Mouse (Mus musculus) liver, adult 2 months (tissue): Measurements from ENCODE around the gene Sh3rf1. TPM values are rescaled to one million over a fixed set of nuclear protein-coding genes. Genes with fewer than 3 reads are reported as not detected.

Experiments used
- DNase-seq: peaks from one replicate; pipeline ENCODE4 v3.0.0-alpha.2; 2011; ENCODE audit warnings: low read depth, low spot score; ENCODE audit errors: extremely low read depth
- H3K27ac ChIP-seq: fragments of 200-500 bp; replicated peaks from 2 replicates; pipeline ENCODE4 v1.5.1; 2012; ENCODE audit warnings: low read depth, mild to moderate bottlenecking, control low read depth, inconsistent platforms, low read length; ENCODE audit not compliant: insufficient read depth
- H3K27me3 ChIP-seq: fragments of 200-500 bp; 2 replicates; pipeline ENCODE4 v1.6.1; 2012; ENCODE audit warnings: mild to moderate bottlenecking, moderate library complexity, low read length, inconsistent platforms; ENCODE audit not compliant: control insufficient read depth, insufficient read depth
- H3K36me3 ChIP-seq: fragments of 200-500 bp; 2 replicates; pipeline ENCODE4 v1.6.1; 2012; ENCODE audit warnings: low read length, inconsistent platforms; ENCODE audit not compliant: control insufficient read depth, insufficient read depth
- H3K4me1 ChIP-seq: fragments of 200-500 bp; 2 replicates; pipeline ENCODE4 v1.6.1; 2011; ENCODE audit warnings: low read length; ENCODE audit not compliant: control insufficient read depth, insufficient read depth
- H3K4me3 ChIP-seq: fragments of 200-500 bp; 2 replicates; pipeline ENCODE4 v1.5.1; 2011; ENCODE audit warnings: low read depth, mild to moderate bottlenecking, control low read depth, low read length, moderate library complexity; ENCODE audit not compliant: insufficient read depth
- H3K79me2 ChIP-seq: fragments of 200-500 bp; 2 replicates; pipeline ENCODE4 v1.6.1; 2012; ENCODE audit warnings: inconsistent platforms, mild to moderate bottlenecking, low read length, moderate library complexity; ENCODE audit not compliant: control insufficient read depth, insufficient read depth
- H3K9ac ChIP-seq: fragments of 200-500 bp; 2 replicates; pipeline ENCODE4 v1.6.1; 2012; ENCODE audit warnings: low read depth, mild to moderate bottlenecking, control low read depth, inconsistent platforms, low read length
- CTCF ChIP-seq: fragments of 200-500 bp; IDR thresholded peaks from 2 replicates; pipeline ENCODE4 v1.5.1; 2011; ENCODE audit warnings: low read depth, low read length, control low read depth
- POLR2A ChIP-seq: fragments of 200-500 bp; IDR thresholded peaks from 2 replicates; pipeline ENCODE4 v1.6.1; 2011; ENCODE audit warnings: low read length, control low read depth; ENCODE audit not compliant: insufficient read depth; ENCODE audit errors: extremely low read depth
- WGBS: fragments of 180-500 bp; shearing (Covaris S2); methylation state at CpG from one replicate; pipeline ENCODE4 v1.1.7; 2018; 5-methylcytosine and 5-hydroxymethylcytosine counted together
- polyA plus RNA-seq: library from polyadenylated mRNA; depleted of rRNA; stranded (reverse); fragments of >200 nt; gene quantifications from 2 replicates; pipeline ENCODE4 v1.2.3, GENCODE M21; 2012; rRNA removed
- total RNA-seq: library from RNA; depleted of rRNA; stranded (reverse); fragments of >200 nt; gene quantifications from 2 replicates; pipeline ENCODE4 v1.2.3, GENCODE M21; 2014; rRNA removed

Sh3rf1 gene
- total and polyA plus RNA-seq, 2 experiments: 1.6 to 1.8 TPM

DNA sequence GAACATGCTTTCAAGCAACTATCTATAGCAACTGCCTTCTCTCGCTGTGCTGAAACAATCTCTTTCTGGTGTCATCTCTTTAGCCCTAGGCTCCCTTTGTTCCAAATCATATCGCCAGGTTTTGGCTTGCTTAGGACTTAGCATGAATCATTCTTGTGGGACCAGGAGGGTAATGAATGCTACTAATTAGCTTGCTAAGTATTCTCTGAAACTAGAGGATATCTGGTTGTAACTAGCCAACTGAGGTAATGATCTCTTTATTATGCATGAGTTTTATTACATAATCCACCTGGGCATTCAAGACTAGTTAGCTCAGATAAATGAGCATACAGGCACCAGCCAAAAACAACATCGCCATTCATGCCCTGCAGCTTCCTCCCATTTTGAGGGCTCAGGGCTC, 219.3 kb downstream of the Sh3rf1 start:
- Histone ChIP-seq H3K27ac (no peak overlapping the region), H3K36me3 (no peaks in the 10 kb centered on the region), H3K27me3 (no peaks in the 10 kb centered on the region), H3K4me3 (no peak overlapping the region), H3K9ac (no peak overlapping the region), H3K79me2 (no peaks in the 10 kb centered on the region), H3K4me1 (no peaks in the 10 kb centered on the region)
- DNase-seq: no peak
- WGBS: 95% methylated on average over 3 of the region's 3 CpGs
- TF ChIP-seq POLR2A (no peak), CTCF (no peak)

- H3K9ac ChIP-seq: no peak overlapping the region
- no peaks in the 10 kb centered on the region for H3K4me1 ChIP-seq
- H3K4me3 ChIP-seq: no peak overlapping the region
- no peak overlapping the region for H3K27ac ChIP-seq
- no peak for DNase-seq
- TF ChIP-seq POLR2A (no peak), CTCF (no peak)
- no peaks in the 10 kb centered on the region for H3K36me3 ChIP-seq
- 89% methylated on average over 3 of the region's 3 CpGs for WGBS
- no peaks in the 10 kb centered on the region for H3K79me2 ChIP-seq
- H3K27me3 ChIP-seq: no peaks in the 10 kb centered on the region
Measured at GRCm38 (mm10) chr8:61444358-61444757, 220.7 kb downstream of the Sh3rf1 start.

Other genes with a start within 250 kb of the Sh3rf1 start
- gene Clcn3, start 240.6 kb upstream of the Sh3rf1 start, total RNA-seq: 26.0 and 27.7 TPM in 2 replicates
- 8.9 and 9.8 TPM in 2 replicates for gene Clcn3, start 240.6 kb upstream of the Sh3rf1 start, polyA plus RNA-seq
- gene Nek1, start 230.7 kb upstream of the Sh3rf1 start, total RNA-seq: 7.0 and 7.7 TPM in 2 replicates
- gene Nek1, start 230.7 kb upstream of the Sh3rf1 start, polyA plus RNA-seq: 2.0 and 3.1 TPM in 2 replicates